In the genomic region with DNA sequence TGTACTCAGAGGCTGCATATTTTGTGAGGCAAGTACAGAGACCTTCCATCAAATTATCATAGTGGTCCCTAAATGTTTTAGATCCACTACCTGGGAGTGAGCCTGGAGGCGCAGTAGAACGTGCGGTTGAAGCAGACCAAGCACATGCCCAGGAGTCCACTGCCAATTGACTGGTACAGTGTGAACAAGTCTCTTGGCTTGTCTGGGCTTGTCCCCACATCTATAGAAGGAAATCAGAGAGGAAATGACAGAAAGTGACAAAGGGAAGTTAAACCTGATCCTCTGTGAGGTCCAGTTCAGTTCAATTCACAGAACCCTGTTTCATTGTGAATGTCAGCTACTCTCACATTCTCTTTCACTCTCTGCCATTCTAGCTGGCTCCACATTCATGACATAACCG, we compare ENCODE assay signal across 27 mouse cellular contexts.
"Had no signal": no experiment of that assay in that cellular context is flagged by ENCODE, and none has a peak within 500 bp of the region (broad histone marks: within the 10 kb centered on the region; RNA-seq: fewer than 3 reads in every experiment).

No protein-coding gene starts in this region.

- H3K4me1 ChIP-seq: hindbrain, embryonic 10.5 days; hindbrain, embryonic 12.5 days; limb, embryonic 10.5 days; liver, embryonic 13.5 days; liver, embryonic 15.5 days had no signal

- H3K36me3 ChIP-seq: heart, embryonic 13.5 days; heart, embryonic 15.5 days; hindbrain, embryonic 10.5 days; hindbrain, embryonic 12.5 days; limb, embryonic 10.5 days; limb, embryonic 12.5 days; liver, embryonic 13.5 days; liver, embryonic 15.5 days had no signal

- DNase-seq: gastrocnemius, adult 2 months; gastrocnemius, postnatal 10 days; gastrocnemius, postnatal 25 days; heart, adult 2 months; heart, postnatal 14 days; heart, postnatal 36 days; kidney, adult 18-20 months; kidney, adult 8-10 months; kidney, postnatal 10 days; kidney, postnatal 25 days; kidney, postnatal 4 days; liver; liver, embryonic 13.5 days had no signal

- H3K9me3 ChIP-seq: heart, embryonic 13.5 days; heart, embryonic 15.5 days; hindbrain, embryonic 10.5 days; hindbrain, embryonic 12.5 days; limb, embryonic 10.5 days; limb, embryonic 12.5 days; liver, embryonic 13.5 days; liver, embryonic 15.5 days had no signal

- ATAC-seq: hindbrain, embryonic 16.5 days; intestine, postnatal 0 days had no signal

- H3K27me3 ChIP-seq: heart, embryonic 13.5 days; heart, embryonic 15.5 days; hindbrain, embryonic 12.5 days; limb, embryonic 12.5 days; liver, embryonic 13.5 days; liver, embryonic 15.5 days had no signal

- H3K9ac ChIP-seq: heart, embryonic 13.5 days; heart, embryonic 15.5 days; hindbrain, embryonic 12.5 days; hindbrain, embryonic 14.5 days; limb, embryonic 12.5 days; liver, embryonic 13.5 days; liver, embryonic 15.5 days had no signal

- H3K4me3 ChIP-seq: gastrocnemius, adult 2 months; heart, adult 2 months; heart, embryonic 13.5 days; heart, embryonic 15.5 days; hindbrain, embryonic 10.5 days; hindbrain, embryonic 12.5 days; layer of hippocampus, adult 2 months; left cerebral cortex, adult 2 months; limb, embryonic 10.5 days; limb, embryonic 12.5 days; liver, embryonic 13.5 days; liver, embryonic 15.5 days had no signal

- H3K27ac ChIP-seq: gastrocnemius, adult 2 months; heart, adult 2 months; heart, embryonic 13.5 days; heart, embryonic 15.5 days; hindbrain, embryonic 10.5 days; hindbrain, embryonic 12.5 days; hindbrain, embryonic 14.5 days; layer of hippocampus, adult 2 months; left cerebral cortex, adult 2 months; limb, embryonic 10.5 days; limb, embryonic 12.5 days; liver, embryonic 13.5 days; liver, embryonic 15.5 days had no signal

- H3K4me2 ChIP-seq: heart, embryonic 11.5 days; heart, embryonic 13.5 days; heart, embryonic 15.5 days; hindbrain, embryonic 12.5 days; hindbrain, embryonic 14.5 days; limb, embryonic 12.5 days; liver, embryonic 11.5 days; liver, embryonic 13.5 days; liver, embryonic 15.5 days had no signal
